Mouse (Mus musculus): Measurements from ENCODE around the gene Fam181a. TPM values are rescaled to one million over a fixed set of nuclear protein-coding genes. Genes with fewer than 3 reads are reported as not detected.

Gene Fam181a
- polyA plus RNA-seq, 1 experiment from 2014 or later: 15.9 TPM

- Histone ChIP-seq H3K4me2 (ENCODE audit: low read length) (no peak overlapping the region), H3K36me3 (ENCODE audit: control insufficient read depth, insufficient read depth, low read length) (no peaks in the 10 kb centered on the region), H3K4me1 (ENCODE audit: control insufficient read depth, insufficient read depth, low read length) (0 out of 2 replicates have a peak, but pooled peaks cover 5% of the 10 kb centered on the region), H3K9ac (replicated peaks; ENCODE audit: low read length) (no peak overlapping the region), H3K4me3 (replicated peaks; ENCODE audit: low read depth, low read length) (no peak overlapping the region), H3K27me3 (ENCODE audit: control insufficient read depth, insufficient read depth, low read length) (peaks cover 17% of the 10 kb centered on the region), H3K27ac (replicated peaks; ENCODE audit: low read depth, low read length) (no peak overlapping the region), H3K9me3 (ENCODE audit: control insufficient read depth, low read length) (no peaks in the 10 kb centered on the region)
- WGBS: 54% methylated on average over 4 of the region's 4 CpGs
- no peak for DNase-seq
- no peak for ATAC-seq (ENCODE audit: low FRiP score, low TSS enrichment)
These were observed 15.8 kb downstream of the Fam181a start for GRCm38 (mm10) chr12:103326569-103326968.

GRCm38 (mm10) chr12:103327107-103327506 is 16.3 kb downstream of the Fam181a start:
- no peak overlapping the region for H3K27ac ChIP-seq (replicated peaks; ENCODE audit: low read depth, low read length)
- no peak overlapping the region for H3K4me3 ChIP-seq (replicated peaks; ENCODE audit: low read depth, low read length)
- H3K9ac ChIP-seq (replicated peaks; ENCODE audit: low read length): no peak overlapping the region
- 0 out of 2 replicates have a peak, but pooled peaks cover 5% of the 10 kb centered on the region for H3K4me1 ChIP-seq (ENCODE audit: control insufficient read depth, insufficient read depth, low read length)
- H3K27me3 ChIP-seq (ENCODE audit: control insufficient read depth, insufficient read depth, low read length): peaks cover 17% of the 10 kb centered on the region
- no peak for DNase-seq
- H3K36me3 ChIP-seq (ENCODE audit: control insufficient read depth, insufficient read depth, low read length): no peaks in the 10 kb centered on the region
- no peak overlapping the region for H3K4me2 ChIP-seq (ENCODE audit: low read length)
- H3K9me3 ChIP-seq (ENCODE audit: control insufficient read depth, low read length): no peaks in the 10 kb centered on the region
- 9% methylated on average over 7 of the region's 7 CpGs for WGBS
- no peak for ATAC-seq (ENCODE audit: low FRiP score, low TSS enrichment)

GRCm38 (mm10) chr12:103328448-103329191 is 17.8 kb downstream of the Fam181a start:
- DNase-seq: no peak
- no peak overlapping the region for H3K4me3 ChIP-seq (replicated peaks; ENCODE audit: low read depth, low read length)

DNA sequence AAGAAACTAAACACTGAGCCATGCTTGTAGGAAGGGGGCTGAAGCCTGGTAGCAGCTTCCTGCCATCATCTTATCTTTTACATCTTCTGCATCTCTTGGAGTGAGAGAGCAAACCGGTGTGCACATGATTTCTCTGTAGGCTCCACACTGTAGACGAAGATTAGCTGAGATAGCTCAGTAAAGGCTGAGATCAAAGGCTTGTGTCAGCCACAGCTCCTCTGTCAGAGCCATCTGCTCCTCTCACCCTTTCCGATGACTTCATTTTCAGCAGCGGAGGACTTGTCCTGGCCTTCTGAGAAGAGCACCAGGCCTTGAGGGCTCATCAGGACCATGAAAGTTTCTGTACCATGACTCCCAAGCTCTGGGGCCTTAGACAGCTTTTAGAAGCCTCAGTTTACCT is 20.7 kb downstream of the Fam181a start:
- no peak overlapping the region for H3K4me3 ChIP-seq (replicated peaks; ENCODE audit: low read depth, low read length)

More at GRCm38 (mm10) chr12:103328448-103329191, 17.8 kb downstream of the Fam181a start:
- no peak for ATAC-seq (ENCODE audit: low FRiP score, low TSS enrichment)
- peaks cover 17% of the 10 kb centered on the region for H3K27me3 ChIP-seq (ENCODE audit: control insufficient read depth, insufficient read depth, low read length)
- no peaks in the 10 kb centered on the region for H3K36me3 ChIP-seq (ENCODE audit: control insufficient read depth, insufficient read depth, low read length)
- H3K27ac ChIP-seq (replicated peaks; ENCODE audit: low read depth, low read length): no peak overlapping the region
- 76% methylated on average over 7 of the region's 7 CpGs for WGBS
- no peaks in the 10 kb centered on the region for H3K9me3 ChIP-seq (ENCODE audit: control insufficient read depth, low read length)
- H3K4me2 ChIP-seq (ENCODE audit: low read length): no peak overlapping the region
- H3K9ac ChIP-seq (replicated peaks; ENCODE audit: low read length): no peak overlapping the region
- H3K4me1 ChIP-seq (ENCODE audit: control insufficient read depth, insufficient read depth, low read length): 0 out of 2 replicates have a peak, but pooled peaks cover 5% of the 10 kb centered on the region

DNA sequence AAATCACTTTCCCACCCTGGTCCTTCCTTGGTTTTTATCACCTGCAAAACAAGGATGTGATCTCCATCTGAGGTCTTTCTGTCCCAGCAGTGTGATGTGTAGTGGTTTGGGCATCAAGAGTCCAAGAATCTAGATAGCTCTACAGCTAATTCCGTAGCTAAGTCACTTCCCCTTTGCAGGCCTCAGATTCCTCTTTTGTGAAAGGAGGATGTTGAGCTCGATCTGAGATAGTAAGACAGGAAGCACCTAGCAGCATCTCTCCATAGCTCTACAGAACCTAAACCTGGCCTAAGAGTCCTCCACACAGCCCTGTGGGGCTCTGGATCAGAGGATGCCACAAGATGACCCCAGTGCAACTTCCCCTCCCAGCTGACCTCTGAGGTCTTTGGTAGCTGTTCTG is 22.1 kb downstream of the Fam181a start:
- 93% methylated on average over 2 of the region's 2 CpGs for WGBS
- H3K36me3 ChIP-seq (ENCODE audit: control insufficient read depth, insufficient read depth, low read length): no peaks in the 10 kb centered on the region
- no peak overlapping the region for H3K4me3 ChIP-seq (replicated peaks; ENCODE audit: low read depth, low read length)
- H3K9ac ChIP-seq (replicated peaks; ENCODE audit: low read length): no peak overlapping the region
- no peak overlapping the region for H3K4me2 ChIP-seq (ENCODE audit: low read length)
- no peak overlapping the region for H3K27ac ChIP-seq (replicated peaks; ENCODE audit: low read depth, low read length)
- H3K9me3 ChIP-seq (ENCODE audit: control insufficient read depth, low read length): no peaks in the 10 kb centered on the region
- no peak for DNase-seq
- H3K4me1 ChIP-seq (ENCODE audit: control insufficient read depth, insufficient read depth, low read length): 0 out of 2 replicates have a peak, but pooled peaks cover 2% of the 10 kb centered on the region
- no peak for ATAC-seq (ENCODE audit: low FRiP score, low TSS enrichment)
- no peaks in the 10 kb centered on the region for H3K27me3 ChIP-seq (ENCODE audit: control insufficient read depth, insufficient read depth, low read length)

More for the DNA sequence above, 20.7 kb downstream of the Fam181a start:
- ATAC-seq (ENCODE audit: low FRiP score, low TSS enrichment) (no peak), DNase-seq (no peak)
- no peak overlapping the region for H3K4me2 ChIP-seq (ENCODE audit: low read length)
- H3K9me3 ChIP-seq (ENCODE audit: control insufficient read depth, low read length): no peaks in the 10 kb centered on the region
- H3K9ac ChIP-seq (replicated peaks; ENCODE audit: low read length): no peak overlapping the region
- H3K27ac ChIP-seq (replicated peaks; ENCODE audit: low read depth, low read length): no peak overlapping the region
- 0 out of 2 replicates have a peak, but pooled peaks cover 5% of the 10 kb centered on the region for H3K4me1 ChIP-seq (ENCODE audit: control insufficient read depth, insufficient read depth, low read length)
- no peaks in the 10 kb centered on the region for H3K36me3 ChIP-seq (ENCODE audit: control insufficient read depth, insufficient read depth, low read length)
- 69% methylated on average over 4 of the region's 4 CpGs for WGBS
- no peaks in the 10 kb centered on the region for H3K27me3 ChIP-seq (ENCODE audit: control insufficient read depth, insufficient read depth, low read length)

- Histone ChIP-seq H3K27ac (replicated peaks; ENCODE audit: low read depth, low read length) (no peak overlapping the region), H3K4me1 (ENCODE audit: control insufficient read depth, insufficient read depth, low read length) (0 out of 2 replicates have a peak, but pooled peaks cover 2% of the 10 kb centered on the region), H3K4me3 (replicated peaks; ENCODE audit: low read depth, low read length) (no peak overlapping the region), H3K36me3 (ENCODE audit: control insufficient read depth, insufficient read depth, low read length) (no peaks in the 10 kb centered on the region), H3K9me3 (ENCODE audit: control insufficient read depth, low read length) (no peaks in the 10 kb centered on the region), H3K27me3 (ENCODE audit: control insufficient read depth, insufficient read depth, low read length) (no peaks in the 10 kb centered on the region), H3K4me2 (ENCODE audit: low read length) (no peak overlapping the region), H3K9ac (replicated peaks; ENCODE audit: low read length) (no peak overlapping the region)
- no peak for DNase-seq
- 94% methylated on average over 15 of the region's 15 CpGs for WGBS
- no peak for ATAC-seq (ENCODE audit: low FRiP score, low TSS enrichment)
These were observed 22.7 kb downstream of the Fam181a start for GRCm38 (mm10) chr12:103333426-103333825.

GRCm38 (mm10) chr12:103336766-103337165 is 26.0 kb downstream of the Fam181a start:
- H3K27me3 ChIP-seq (ENCODE audit: control insufficient read depth, insufficient read depth, low read length): no peaks in the 10 kb centered on the region
- H3K4me1 ChIP-seq (ENCODE audit: control insufficient read depth, insufficient read depth, low read length): no peaks in the 10 kb centered on the region
- no peaks in the 10 kb centered on the region for H3K36me3 ChIP-seq (ENCODE audit: control insufficient read depth, insufficient read depth, low read length)
- no peak overlapping the region for H3K4me2 ChIP-seq (ENCODE audit: low read length)
- DNase-seq: no peak
- H3K27ac ChIP-seq (replicated peaks; ENCODE audit: low read depth, low read length): no peak overlapping the region
- H3K9ac ChIP-seq (replicated peaks; ENCODE audit: low read length): no peak overlapping the region
- H3K9me3 ChIP-seq (ENCODE audit: control insufficient read depth, low read length): no peaks in the 10 kb centered on the region
- no peak for ATAC-seq (ENCODE audit: low FRiP score, low TSS enrichment)
- WGBS: 82% methylated on average over 3 of the region's 3 CpGs
- H3K4me3 ChIP-seq (replicated peaks; ENCODE audit: low read depth, low read length): no peak overlapping the region

DNA sequence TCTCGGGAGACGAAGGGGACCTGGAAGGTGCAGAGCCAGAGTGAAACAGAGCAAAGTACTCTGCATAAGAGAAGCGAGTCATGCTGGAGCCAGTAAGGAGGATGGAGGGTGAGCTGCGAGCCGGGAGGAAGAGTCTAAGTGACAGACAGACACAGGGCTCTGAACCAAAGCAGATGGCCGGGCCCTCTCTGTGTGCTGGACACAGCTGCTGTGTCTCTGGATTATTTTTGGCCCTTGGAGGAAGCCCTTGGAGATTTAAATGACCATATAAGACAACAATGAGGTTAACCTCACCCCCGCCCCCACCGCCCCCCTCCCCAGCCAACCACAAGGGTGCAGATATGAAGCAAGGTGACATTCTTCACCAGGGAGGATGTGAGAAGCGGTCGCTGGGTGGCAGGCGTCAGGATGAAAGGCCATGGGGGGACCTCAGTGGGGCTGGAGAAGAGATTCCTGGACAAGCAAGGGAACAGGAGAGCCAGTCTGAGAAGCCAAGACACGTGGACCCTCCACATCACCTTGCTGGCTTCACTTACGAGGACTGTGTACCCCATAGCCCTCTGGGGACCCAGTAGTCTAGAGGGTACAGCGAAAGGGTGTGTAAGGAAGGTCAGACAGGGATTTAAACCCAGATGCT is 27.5 kb downstream of the Fam181a start:
- H3K4me2 ChIP-seq (ENCODE audit: low read length): no peak overlapping the region
- DNase-seq (no peak), ATAC-seq (ENCODE audit: low FRiP score, low TSS enrichment) (no peak)
- WGBS: 81% methylated on average over 14 of the region's 14 CpGs
- H3K9me3 ChIP-seq (ENCODE audit: control insufficient read depth, low read length): no peaks in the 10 kb centered on the region
- no peaks in the 10 kb centered on the region for H3K4me1 ChIP-seq (ENCODE audit: control insufficient read depth, insufficient read depth, low read length)
- H3K9ac ChIP-seq (replicated peaks; ENCODE audit: low read length): no peak overlapping the region
- H3K4me3 ChIP-seq (replicated peaks; ENCODE audit: low read depth, low read length): no peak overlapping the region
- no peaks in the 10 kb centered on the region for H3K27me3 ChIP-seq (ENCODE audit: control insufficient read depth, insufficient read depth, low read length)
- H3K27ac ChIP-seq (replicated peaks; ENCODE audit: low read depth, low read length): no peak overlapping the region
- no peaks in the 10 kb centered on the region for H3K36me3 ChIP-seq (ENCODE audit: control insufficient read depth, insufficient read depth, low read length)

GRCm38 (mm10) chr12:103341212-103341611 is 30.4 kb downstream of the Fam181a start:
- no peak for DNase-seq
- Histone ChIP-seq H3K4me3 (replicated peaks; ENCODE audit: low read depth, low read length) (no peak overlapping the region), H3K27me3 (ENCODE audit: control insufficient read depth, insufficient read depth, low read length) (no peaks in the 10 kb centered on the region), H3K27ac (replicated peaks; ENCODE audit: low read depth, low read length) (no peak overlapping the region), H3K4me2 (ENCODE audit: low read length) (no peak overlapping the region), H3K4me1 (ENCODE audit: control insufficient read depth, insufficient read depth, low read length) (no peaks in the 10 kb centered on the region), H3K9me3 (ENCODE audit: control insufficient read depth, low read length) (no peaks in the 10 kb centered on the region), H3K36me3 (ENCODE audit: control insufficient read depth, insufficient read depth, low read length) (no peaks in the 10 kb centered on the region), H3K9ac (replicated peaks; ENCODE audit: low read length) (no peak overlapping the region)
- 93% methylated on average over 5 of the region's 5 CpGs for WGBS
- no peak for ATAC-seq (ENCODE audit: low FRiP score, low TSS enrichment)

Data from midbrain, embryonic 14.5 days (tissue).